Mouse (Mus musculus) MEL (cell line): ENCODE results near the gene Dennd1b. TPM values are rescaled to one million over a fixed set of nuclear protein-coding genes. Genes with fewer than 3 reads are reported as not detected.

ENCODE experiments used
- DNase-seq: peaks from one replicate; pipeline ENCODE4 v3.0.0; 2011; ENCODE audit warnings: low read depth, low spot score
- H3K27ac ChIP-seq: 2 replicates; pipeline ENCODE4 v1.5.1; 2012; ENCODE audit warnings: low read depth, mild to moderate bottlenecking, control low read depth, low read length, moderate library complexity; ENCODE audit not compliant: control insufficient read depth
- H3K27me3 ChIP-seq, 2 experiments: fragments of 150-350 bp in 1 of 2; sonication (generic) in 1 of 2; 2 replicates each; pipeline ENCODE4 v1.6.1; 2012; ENCODE audit warnings: low read length in 2 of 2, mild to moderate bottlenecking in 2 of 2, improper control_type of control experiment in 1 of 2, moderate library complexity in 1 of 2; ENCODE audit not compliant: insufficient read depth in 2 of 2, control insufficient read depth in 1 of 2
- H3K36me3 ChIP-seq, 2 experiments: 2 replicates each; pipeline ENCODE4 v1.6.1; 2012 to 2014; ENCODE audit warnings: low read length in 2 of 2, improper control_type of control experiment in 1 of 2, inconsistent platforms in 1 of 2, mild to moderate bottlenecking in 1 of 2; ENCODE audit not compliant: insufficient read depth in 2 of 2, control insufficient read depth in 1 of 2
- H3K4me1 ChIP-seq, 2 experiments: fragments of 150-350 bp in 1 of 2; sonication (generic) in 1 of 2; 2 replicates each; pipeline ENCODE4 v1.6.1; 2012; ENCODE audit warnings: low read length in 2 of 2, improper control_type of control experiment in 1 of 2, mild to moderate bottlenecking in 1 of 2; ENCODE audit not compliant: insufficient read depth in 2 of 2, control insufficient read depth in 1 of 2
- H3K4me3 ChIP-seq, 2 experiments: fragments of 150-350 bp in 1 of 2; sonication (generic) in 1 of 2; 2 replicates each; pipeline ENCODE4 v1.5.1; 2012; ENCODE audit warnings: low read depth in 2 of 2, low read length in 2 of 2, mild to moderate bottlenecking in 2 of 2, moderate library complexity in 2 of 2, control low read depth in 1 of 2, improper control_type of control experiment in 1 of 2; ENCODE audit not compliant: control insufficient read depth in 1 of 2, insufficient read depth in 1 of 2
- H3K79me2 ChIP-seq: 2 replicates; pipeline ENCODE4 v1.6.1; 2012; ENCODE audit warnings: mild to moderate bottlenecking, low read length, moderate library complexity; ENCODE audit not compliant: control insufficient read depth, poor library complexity, insufficient read depth
- H3K9ac ChIP-seq: 2 replicates; pipeline ENCODE4 v1.6.1; 2012; ENCODE audit warnings: low read depth, mild to moderate bottlenecking, control low read depth, low read length, moderate library complexity; ENCODE audit not compliant: control insufficient read depth, poor library complexity, severe bottlenecking
- H3K9me3 ChIP-seq: fragments of 150-350 bp; sonication (generic); replicated peaks from 2 replicates; pipeline ENCODE4 v1.6.1; 2012; ENCODE audit warnings: mild to moderate bottlenecking, low read length, improper control_type of control experiment, moderate library complexity; ENCODE audit not compliant: insufficient read depth
- CHD1 ChIP-seq: IDR thresholded peaks from 2 replicates; pipeline ENCODE4 v1.6.1; 2012; ENCODE audit warnings: low read depth, mild to moderate bottlenecking, inconsistent platforms, low read length, improper control_type of control experiment
- CHD2 ChIP-seq: IDR thresholded peaks from 2 replicates; pipeline ENCODE4 v1.6.1; 2011; ENCODE audit warnings: low read length, improper control_type of control experiment
- GATA1 ChIP-seq: IDR thresholded peaks from 2 replicates; pipeline ENCODE4 v1.6.1; 2011; ENCODE audit warnings: low read depth, low read length, improper control_type of control experiment
- JUND ChIP-seq: IDR thresholded peaks from 2 replicates; pipeline ENCODE4 v1.6.1; 2011; ENCODE audit warnings: low read depth, mild to moderate bottlenecking, improper control_type of control experiment, low read length
- KAT2A ChIP-seq: conservative IDR thresholded peaks from 2 replicates; pipeline ENCODE4 v1.6.1; 2012; ENCODE audit warnings: low read depth, low read length, improper control_type of control experiment, inconsistent platforms
- MAFK ChIP-seq: IDR thresholded peaks from 2 replicates; pipeline ENCODE4 v1.6.1; 2011; ENCODE audit warnings: low read depth, mild to moderate bottlenecking, low read length, improper control_type of control experiment, borderline replicate concordance
- MAX ChIP-seq: IDR thresholded peaks from 2 replicates; pipeline ENCODE4 v1.6.1; 2011; ENCODE audit warnings: low read length, improper control_type of control experiment
- MAZ ChIP-seq: IDR thresholded peaks from 2 replicates; pipeline ENCODE4 v1.6.1; 2012; ENCODE audit warnings: low read depth, mild to moderate bottlenecking, inconsistent platforms, low read length, improper control_type of control experiment
- MEF2A ChIP-seq: IDR thresholded peaks from 2 replicates; pipeline ENCODE4 v1.6.1; 2014; ENCODE audit warnings: low read depth, mild to moderate bottlenecking, inconsistent platforms, low read length, improper control_type of control experiment; ENCODE audit not compliant: poor library complexity, insufficient replicate concordance, severe bottlenecking; ENCODE audit errors: extremely low read depth
- MYB ChIP-seq: IDR thresholded peaks from 2 replicates; pipeline ENCODE4 v1.6.1; 2011; ENCODE audit warnings: mild to moderate bottlenecking, low read depth, low read length, improper control_type of control experiment
- MYC ChIP-seq: IDR thresholded peaks from 2 replicates; pipeline ENCODE4 v1.6.1; 2011; ENCODE audit warnings: low read depth, mild to moderate bottlenecking, low read length, improper control_type of control experiment, moderate library complexity
- NELFE ChIP-seq: IDR thresholded peaks from 2 replicates; pipeline ENCODE4 v1.6.1; 2011; ENCODE audit warnings: low read depth, low read length, improper control_type of control experiment
- POLR2AphosphoS2 ChIP-seq: IDR thresholded peaks from 2 replicates; pipeline ENCODE4 v1.6.1; 2011; ENCODE audit warnings: low read length, improper control_type of control experiment
- RAD21 ChIP-seq: IDR thresholded peaks from 2 replicates; pipeline ENCODE4 v1.6.1; 2011; ENCODE audit warnings: mild to moderate bottlenecking, low read depth, low read length, improper control_type of control experiment
- SMC3 ChIP-seq: IDR thresholded peaks from 2 replicates; pipeline ENCODE4 v1.6.1; 2011; ENCODE audit warnings: low read depth, low read length, improper control_type of control experiment
- TBP ChIP-seq: IDR thresholded peaks from 2 replicates; pipeline ENCODE4 v1.8.0; 2011; ENCODE audit warnings: low read depth, low read length, improper control_type of control experiment
- TCF12 ChIP-seq: IDR thresholded peaks from 2 replicates; pipeline ENCODE4 v1.6.1; 2014; ENCODE audit warnings: low read depth, mild to moderate bottlenecking, inconsistent platforms, low read length, improper control_type of control experiment, moderate library complexity
- ZC3H11A ChIP-seq: IDR thresholded peaks from 2 replicates; pipeline ENCODE4 v1.6.1; 2012; ENCODE audit warnings: low read depth, mild to moderate bottlenecking, inconsistent platforms, low read length, improper control_type of control experiment
- ZMIZ1 ChIP-seq: IDR thresholded peaks from 2 replicates; pipeline ENCODE4 v1.6.1; 2012; ENCODE audit warnings: low read depth, mild to moderate bottlenecking, inconsistent platforms, low read length, improper control_type of control experiment, moderate library complexity
- ZNF384 ChIP-seq: IDR thresholded peaks from 2 replicates; pipeline ENCODE4 v1.6.1; 2012; ENCODE audit warnings: low read depth, mild to moderate bottlenecking, inconsistent platforms, low read length, improper control_type of control experiment
- polyA plus RNA-seq, 2 experiments: library from polyadenylated mRNA; stranded (reverse) in 1 of 2; unstranded in 1 of 2; fragments of >175 nt in 1 of 2; fragments of >200 nt in 1 of 2; gene quantifications; 2 replicates each; pipeline versions ENCODE4 v1.2.1 to v1.2.4; 2012; ENCODE audit warnings: low replicate concordance in 2 of 2, low read depth in 1 of 2; ENCODE audit not compliant: insufficient read length in 2 of 2, insufficient read depth in 1 of 2, missing spikeins in 1 of 2
- total RNA-seq: library from RNA; depleted of rRNA; stranded (reverse); fragments of 300-350 nt; gene quantifications from 2 replicates; pipeline ENCODE4 v1.2.3, GENCODE M21; 2012

Dennd1b gene
- total and polyA plus RNA-seq, 3 experiments: 3.9 to 4.1 TPM; not detected in 1

- Histone ChIP-seq H3K27me3 (no peaks in the 10 kb centered on the region), H3K36me3 (no peaks in the 10 kb centered on the region), H3K4me3 (no peak overlapping the region), H3K9ac (no peak overlapping the region), H3K9me3 (no peaks in the 10 kb centered on the region), H3K4me1 (no peaks in the 10 kb centered on the region), H3K27ac (no peak overlapping the region), H3K79me2 (no peaks in the 10 kb centered on the region; the same call in 1 of the 2 replicates)
- TF ChIP-seq CHD2 (no peak), TBP (no peak)
- DNase-seq: peak; percentile 34
Measured at GRCm38 (mm10) chr1:139015118-139015788, 52.0 kb downstream of the Dennd1b start.

DNA sequence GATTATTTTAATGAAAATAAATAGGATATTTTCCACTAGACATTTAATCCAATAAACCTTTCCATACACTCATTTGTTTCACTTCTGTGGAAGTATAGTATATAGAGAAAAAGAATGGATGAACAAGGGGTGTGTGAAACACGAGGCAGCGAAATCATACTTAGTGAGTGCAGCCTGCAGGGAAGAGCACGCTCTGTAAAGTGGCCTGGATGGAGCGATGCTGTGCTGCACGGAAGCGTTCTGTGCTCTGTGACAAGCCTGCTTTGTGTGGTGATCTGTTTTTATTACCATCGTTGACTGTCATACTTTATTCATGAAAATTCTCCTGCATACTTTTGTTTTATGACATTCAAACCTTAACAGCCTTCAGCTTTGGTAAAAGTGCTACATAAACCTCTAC, 58.1 kb downstream of the Dennd1b start:
- Histone ChIP-seq H3K36me3 (no peaks in the 10 kb centered on the region), H3K27me3 (no peaks in the 10 kb centered on the region), H3K9me3 (no peaks in the 10 kb centered on the region)
- no peak for TF ChIP-seq MYB
- no peak for TF ChIP-seq GATA1
- TF ChIP-seq CHD1: no peak
- no peak for TF ChIP-seq TBP
- TF ChIP-seq JUND: no peak
- TF ChIP-seq MYC: no peak
- TF ChIP-seq SMC3: no peak
- no peak for TF ChIP-seq MAZ
- TF ChIP-seq RAD21: no peak
- no peak for TF ChIP-seq MAX
- TF ChIP-seq MEF2A: no peak
- TF ChIP-seq NELFE: no peak
- no peak for TF ChIP-seq POLR2AphosphoS2
- TF ChIP-seq, all 39 proteins: peak for 0
- Histone ChIP-seq H3K27ac (no peak overlapping the region), H3K4me1 (no peaks in the 10 kb centered on the region), H3K9ac (no peak overlapping the region), H3K79me2 (no peaks in the 10 kb centered on the region; the same call in 1 of the 2 replicates), H3K4me3 (no peak overlapping the region)
- DNase-seq: no peak

DNA sequence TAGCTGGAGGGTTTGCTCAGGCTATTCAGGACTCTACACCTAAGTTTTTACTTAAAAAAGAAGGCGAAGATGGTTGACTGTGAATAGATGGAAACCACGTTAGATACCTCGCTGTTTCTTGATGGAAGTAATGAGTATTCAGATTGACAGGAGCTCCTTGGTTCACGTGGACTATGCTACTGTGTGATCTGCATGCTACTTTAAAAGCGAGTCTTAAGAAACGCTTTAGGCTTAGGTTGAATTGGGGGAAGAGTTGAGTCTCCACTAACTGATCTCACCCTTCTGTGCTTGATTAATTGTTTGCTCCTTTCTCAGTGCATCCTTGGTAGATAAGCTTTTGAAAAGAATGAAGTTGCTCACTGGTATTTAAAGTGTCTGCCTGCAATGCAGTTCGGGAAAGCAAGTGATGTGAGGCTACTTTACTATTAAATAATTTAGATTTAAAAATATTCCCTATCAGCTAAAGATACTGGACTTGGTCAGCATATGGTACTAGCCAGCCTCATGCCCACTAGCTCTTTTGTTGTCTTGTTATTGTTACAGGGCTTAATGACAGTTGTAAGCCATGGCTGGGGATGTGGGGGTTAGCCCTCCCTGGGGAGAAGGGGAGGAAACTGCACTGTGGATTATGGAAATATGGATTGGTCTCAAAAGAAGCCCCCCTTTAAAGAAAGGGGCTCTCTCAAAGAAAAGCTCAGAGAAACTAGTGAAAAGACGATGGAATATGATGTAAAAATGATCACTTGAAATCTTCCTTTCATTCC, 62.8 kb downstream of the Dennd1b start:
- H3K4me1 ChIP-seq: no peaks in the 10 kb centered on the region
- DNase-seq: no peak
- H3K36me3 ChIP-seq: no peaks in the 10 kb centered on the region

More for the DNA sequence above, 62.8 kb downstream of the Dennd1b start:
- H3K4me3 ChIP-seq: no peak overlapping the region
- no peak overlapping the region for H3K9ac ChIP-seq
- no peaks in the 10 kb centered on the region for H3K9me3 ChIP-seq
- TF ChIP-seq TCF12 (no peak), MAX (no peak), ZMIZ1 (no peak), MAZ (no peak), MAFK (no peak), ZNF384 (no peak), CHD1 (no peak), ZC3H11A (no peak), POLR2AphosphoS2 (no peak), JUND (no peak), KAT2A (no peak), RAD21 (no peak)
- H3K27ac ChIP-seq: no peak overlapping the region
- no peaks in the 10 kb centered on the region for H3K79me2 ChIP-seq
- no peaks in the 10 kb centered on the region for H3K27me3 ChIP-seq
